Mouse (Mus musculus) c-Kit-positive CD71-positive TER-119-negative erythroid progenitor cells, embryonic 14.5 days (primary cell): Measurements from ENCODE around the gene Mllt10.

Experiments used
- DNase-seq: peaks from one replicate; pipeline ENCODE4 v3.0.0-alpha.2; 2013; ENCODE audit warnings: low read depth

Mllt10 gene

DNA sequence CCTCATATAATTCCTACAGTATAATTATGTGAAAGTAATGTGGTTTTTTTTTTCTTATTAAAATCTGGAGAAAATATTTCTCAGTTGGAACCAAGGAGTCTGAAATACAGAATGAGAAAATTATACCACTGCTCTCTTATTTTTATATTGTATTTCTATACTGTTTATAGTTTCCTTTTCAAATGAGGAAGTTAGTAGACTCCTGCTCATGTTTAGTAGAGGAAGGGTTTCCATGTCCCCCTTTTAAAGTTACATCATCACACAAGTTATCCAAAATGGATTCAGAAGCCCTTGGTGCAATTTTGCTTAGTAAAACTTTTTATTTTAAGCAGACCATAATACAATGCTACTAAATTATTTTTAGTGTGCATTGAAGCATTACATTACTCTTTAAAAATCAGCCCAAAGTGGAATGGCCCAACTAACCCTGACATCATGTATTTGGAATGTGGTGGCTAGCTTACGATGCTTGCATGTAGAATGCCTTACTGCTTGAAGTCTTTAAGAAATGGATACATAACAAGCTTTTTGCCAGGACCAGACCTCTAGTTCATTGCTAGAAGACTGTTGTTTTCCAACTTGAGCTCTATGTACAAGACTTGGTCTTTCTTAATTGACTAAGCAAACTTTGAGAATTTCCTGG lies 146.9 kb downstream of the Mllt10 start:
- no peak for DNase-seq

- no peak for DNase-seq
Observed at GRCm38 (mm10) chr2:18202923-18203322, 147.9 kb downstream of the Mllt10 start.

DNA sequence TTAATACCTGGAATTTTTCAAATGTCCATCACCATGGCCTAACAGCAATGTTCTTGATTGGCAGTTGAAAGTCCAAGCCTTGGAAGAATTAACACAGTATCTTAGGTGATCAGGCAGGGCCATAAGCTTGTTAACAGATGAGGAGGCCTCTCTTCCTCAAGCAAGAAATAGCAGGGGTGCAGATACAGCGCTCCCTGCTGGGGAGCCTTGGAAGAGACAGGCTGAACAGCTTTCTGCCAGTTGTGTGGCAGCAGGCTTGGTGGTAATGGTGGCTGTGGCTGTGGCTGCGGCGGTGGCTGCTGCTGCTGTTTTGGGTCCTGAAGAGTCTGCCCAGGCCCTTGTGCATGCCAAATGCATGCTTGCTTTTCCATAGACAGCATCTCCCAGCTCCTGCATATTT lies 150.1 kb downstream of the Mllt10 start:
- DNase-seq, result peak; percentile 44

GRCm38 (mm10) chr2:18206811-18207210 lies 151.8 kb downstream of the Mllt10 start:
- DNase-seq, result no peak

- DNase-seq, result no peak
Observed at GRCm38 (mm10) chr2:18208578-18208977, 153.5 kb downstream of the Mllt10 start.

GRCm38 (mm10) chr2:18209211-18209823 lies 154.3 kb downstream of the Mllt10 start:
- DNase-seq, result no peak

- DNase-seq, result no peak
Observed at GRCm38 (mm10) chr2:18209948-18210347, 154.9 kb downstream of the Mllt10 start.

- no peak for DNase-seq
Observed at GRCm38 (mm10) chr2:18214031-18214430, 159.0 kb downstream of the Mllt10 start.

DNA sequence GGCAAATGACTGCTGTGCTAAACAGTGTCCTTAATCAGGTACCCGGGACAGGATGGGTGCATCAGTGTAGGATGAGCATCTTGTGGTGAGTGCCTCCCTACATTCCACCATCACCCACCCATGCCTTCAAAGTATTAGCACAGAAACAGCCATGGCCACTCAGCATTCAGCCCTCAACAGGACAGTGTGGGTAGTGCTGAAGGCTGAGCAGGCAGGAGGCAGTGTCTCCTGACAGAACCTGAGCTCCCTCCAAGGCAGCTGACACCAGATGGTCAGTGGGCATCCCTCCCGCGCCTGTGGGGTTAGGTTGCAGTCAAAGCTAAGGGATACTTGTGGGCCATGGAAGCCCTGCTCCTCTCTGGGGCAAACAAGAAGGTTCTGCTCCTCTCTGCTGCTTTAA lies 162.8 kb downstream of the Mllt10 start:
- DNase-seq, result no peak

GRCm38 (mm10) chr2:18218500-18218899 lies 163.5 kb downstream of the Mllt10 start:
- DNase-seq, result no peak

DNA sequence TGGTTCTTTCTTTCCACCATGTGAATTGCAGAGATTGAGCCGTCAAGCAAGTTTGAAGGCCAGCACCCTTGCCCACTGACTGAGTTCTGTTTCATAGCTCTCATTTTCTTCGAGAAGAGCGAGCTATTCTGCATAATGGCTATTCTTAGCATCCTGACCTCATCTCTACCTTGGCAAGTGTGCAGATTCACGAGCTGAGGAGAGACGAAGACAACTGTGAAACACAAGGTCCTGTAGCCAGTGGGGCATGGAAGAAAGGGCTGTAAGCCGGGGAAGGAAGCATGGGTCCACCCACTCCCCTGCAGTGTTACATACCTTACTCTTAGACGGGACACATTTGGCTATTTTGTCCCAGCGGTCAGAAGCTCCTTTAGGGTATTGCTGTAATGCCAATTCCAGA lies 164.1 kb downstream of the Mllt10 start:
- DNase-seq, result no peak

DNA sequence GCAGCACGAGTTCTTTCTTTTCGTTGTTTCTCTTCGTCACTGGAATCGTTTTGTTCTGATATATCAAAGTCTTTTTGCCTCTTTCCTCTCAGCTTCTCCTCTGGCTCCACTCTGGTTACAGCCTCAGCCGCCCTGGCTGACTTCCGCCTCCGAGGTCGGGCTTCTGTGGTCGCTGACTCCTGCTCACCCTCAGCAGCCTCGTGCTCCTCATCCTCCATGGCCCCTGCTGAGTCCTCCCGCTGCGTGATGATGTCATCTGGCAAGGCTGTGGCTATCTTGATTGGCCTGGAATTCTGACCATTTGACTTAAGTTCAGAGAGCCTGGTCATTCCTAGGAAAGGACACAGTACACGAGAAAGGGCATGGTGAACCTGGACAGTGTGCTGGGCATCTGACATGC lies 164.5 kb downstream of the Mllt10 start:
- DNase-seq, result no peak

DNA sequence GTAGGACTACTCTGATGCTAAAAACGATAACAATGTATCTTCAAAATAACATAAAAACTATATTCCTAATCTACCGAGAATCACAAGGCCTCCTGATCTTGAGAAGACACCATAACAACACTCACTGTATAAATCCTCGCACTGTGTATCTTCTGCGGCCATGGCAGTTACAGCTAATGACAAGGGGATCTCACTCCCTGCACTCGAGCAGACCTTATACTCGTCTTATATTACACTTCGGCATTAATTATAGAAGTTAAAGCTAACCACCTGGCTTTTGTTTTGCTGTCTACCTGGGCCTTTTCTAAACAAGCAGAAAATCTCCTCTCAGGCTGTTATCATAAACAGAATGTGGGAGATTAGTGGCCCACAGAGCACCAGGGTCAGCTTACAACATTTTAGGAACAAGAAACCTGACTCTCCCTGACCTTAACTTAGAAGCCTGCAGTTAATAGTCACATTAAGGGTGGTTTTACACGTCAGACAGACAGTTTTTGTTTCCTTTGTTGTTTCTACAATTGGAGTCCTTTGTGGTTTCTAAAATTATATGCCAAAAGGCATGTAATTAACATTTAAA lies 173.5 kb downstream of the Mllt10 start:
- DNase-seq, result no peak

- DNase-seq, result no peak
Observed at GRCm38 (mm10) chr2:18229279-18229678, 174.2 kb downstream of the Mllt10 start.

GRCm38 (mm10) chr2:18231143-18231542 lies 176.1 kb downstream of the Mllt10 start:
- DNase-seq, result no peak

GRCm38 (mm10) chr2:18232883-18233567 lies 178.0 kb downstream of the Mllt10 start:
- DNase-seq, result no peak

DNA sequence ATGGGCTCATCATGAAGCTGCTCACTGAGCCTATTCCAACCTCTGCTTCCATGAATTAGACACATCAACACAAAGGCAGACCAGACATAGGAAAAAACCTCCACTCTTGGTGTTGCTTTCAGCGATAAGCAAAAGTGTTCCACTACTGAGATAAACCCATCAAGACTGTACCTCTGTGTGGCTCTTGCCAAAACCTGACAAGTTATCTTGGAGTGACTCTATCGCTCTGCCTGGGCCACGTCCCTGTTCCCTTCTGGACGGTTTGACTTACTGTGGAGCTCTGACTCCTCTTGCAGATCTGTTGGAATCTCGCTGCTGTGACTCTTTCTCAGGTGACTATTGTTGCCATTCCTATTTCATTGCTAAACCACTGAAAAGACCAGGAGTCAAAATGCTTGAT lies 180.5 kb downstream of the Mllt10 start:
- no peak for DNase-seq

GRCm38 (mm10) chr2:18249224-18249623 lies 194.2 kb downstream of the Mllt10 start:
- DNase-seq, result no peak
